Mouse (Mus musculus) intestine, embryonic 15.5 days (tissue): ENCODE measurements around the gene Ankrd16. TPM values are rescaled to one million over a fixed set of nuclear protein-coding genes. Genes with fewer than 3 reads are reported as not detected.

ENCODE experiments used
- ATAC-seq: fragments of 200-750 bp; cut with Nextera tagmentation; 2 replicates; pipeline ENCODE4 v1.8.0; 2017; ENCODE audit warnings: moderate TSS enrichment, moderate library complexity
- H3K27ac ChIP-seq: fragments of 300-500 bp; sonication (generic); 2 replicates; pipeline ENCODE4 v1.5.1; 2015; ENCODE audit warnings: mild to moderate bottlenecking, inconsistent platforms
- H3K27me3 ChIP-seq: fragments of 300-500 bp; sonication (generic); replicated peaks from 2 replicates; pipeline ENCODE4 v1.6.1; 2015; ENCODE audit warnings: inconsistent platforms
- H3K36me3 ChIP-seq: fragments of 300-500 bp; sonication (generic); 2 replicates; pipeline ENCODE4 v1.6.1; 2015; ENCODE audit warnings: inconsistent platforms
- H3K4me1 ChIP-seq: fragments of 300-500 bp; sonication (generic); replicated peaks from 2 replicates; pipeline ENCODE4 v1.6.1; 2015; ENCODE audit warnings: inconsistent platforms
- H3K4me2 ChIP-seq: fragments of 300-500 bp; sonication (generic); replicated peaks from 2 replicates; pipeline ENCODE4 v1.6.1; 2015; ENCODE audit warnings: mild to moderate bottlenecking, inconsistent platforms
- H3K4me3 ChIP-seq: fragments of 300-500 bp; sonication (generic); replicated peaks from 2 replicates; pipeline ENCODE4 v1.5.1; 2015; ENCODE audit warnings: inconsistent platforms
- H3K9ac ChIP-seq: fragments of 300-500 bp; sonication (generic); 2 replicates; pipeline ENCODE4 v1.6.1; 2015; ENCODE audit warnings: inconsistent platforms
- H3K9me3 ChIP-seq: fragments of 300-500 bp; sonication (generic); 2 replicates; pipeline ENCODE4 v1.6.1; 2016; ENCODE audit warnings: inconsistent platforms
- WGBS: fragments of 180-500 bp; shearing (Covaris S2); methylation state at CpG from one replicate; pipeline ENCODE4 v1.1.7; 2015; 5-methylcytosine and 5-hydroxymethylcytosine counted together
- polyA plus RNA-seq: library from polyadenylated mRNA; unstranded; fragments of >200 nt; fragmentation: Nextera tagmentation; extraction: Ambion mirVana; gene quantifications from 2 replicates; pipeline ENCODE4 v1.2.1, GENCODE M21; 2015

Ankrd16 gene
- polyA plus RNA-seq: 36.9 and 39.2 TPM in 2 replicates

GRCm38 (mm10) chr2:11777091-11778068, at the start of gene Ankrd16, which contains the start of gene Fbh1:
Gene Ankrd16 (plus strand): TSS chr2:11777876.
Gene Fbh1 (minus strand): TSS chr2:11777582.
- Histone ChIP-seq H3K9ac (peak within 1 kb of the TSS; percentile 89), H3K27ac (peak within 1 kb of the TSS; percentile 98)
- under 1% methylated on average over 73 of the region's 73 CpGs for WGBS

GRCm38 (mm10) chr2:11729091-11729490, 48.6 kb upstream of the Ankrd16 start:
- no peak overlapping the region for H3K4me2 ChIP-seq
- H3K36me3 ChIP-seq: no peaks in the 10 kb centered on the region
- no peak for ATAC-seq
- no peaks in the 10 kb centered on the region for H3K4me1 ChIP-seq
- 56% methylated on average over 3 of the region's 3 CpGs for WGBS
- H3K9ac ChIP-seq: no peak overlapping the region
- no peaks in the 10 kb centered on the region for H3K9me3 ChIP-seq
- H3K27ac ChIP-seq: no peak overlapping the region
- H3K27me3 ChIP-seq: no peaks in the 10 kb centered on the region
- no peak overlapping the region for H3K4me3 ChIP-seq

More at GRCm38 (mm10) chr2:11777091-11778068, at the start of gene Ankrd16, which contains the start of gene Fbh1:
- H3K4me3 ChIP-seq: peak within 1 kb of the TSS; percentile 87
- 0 out of 2 replicates have a peak, but pooled peaks cover 7% of the 10 kb centered on the region for H3K36me3 ChIP-seq
- H3K27me3 ChIP-seq: no peaks in the 10 kb centered on the region
- H3K9me3 ChIP-seq: no peaks in the 10 kb centered on the region
- ATAC-seq: peak; percentile 96
- peak within 1 kb of the TSS; percentile 84 for H3K4me2 ChIP-seq
- H3K4me1 ChIP-seq: peaks cover 6% of the 10 kb centered on the region

GRCm38 (mm10) chr2:11732978-11733377, 44.7 kb upstream of the Ankrd16 start:
- Histone ChIP-seq H3K4me3 (no peak overlapping the region), H3K9ac (no peak overlapping the region), H3K4me1 (no peaks in the 10 kb centered on the region), H3K4me2 (no peak overlapping the region), H3K27ac (no peak overlapping the region), H3K27me3 (no peaks in the 10 kb centered on the region), H3K9me3 (no peaks in the 10 kb centered on the region), H3K36me3 (no peaks in the 10 kb centered on the region)
- whole genome bisulfite sequencing: 69% methylated on average over 5 of the region's 5 CpGs
- ATAC-seq: no peak

DNA sequence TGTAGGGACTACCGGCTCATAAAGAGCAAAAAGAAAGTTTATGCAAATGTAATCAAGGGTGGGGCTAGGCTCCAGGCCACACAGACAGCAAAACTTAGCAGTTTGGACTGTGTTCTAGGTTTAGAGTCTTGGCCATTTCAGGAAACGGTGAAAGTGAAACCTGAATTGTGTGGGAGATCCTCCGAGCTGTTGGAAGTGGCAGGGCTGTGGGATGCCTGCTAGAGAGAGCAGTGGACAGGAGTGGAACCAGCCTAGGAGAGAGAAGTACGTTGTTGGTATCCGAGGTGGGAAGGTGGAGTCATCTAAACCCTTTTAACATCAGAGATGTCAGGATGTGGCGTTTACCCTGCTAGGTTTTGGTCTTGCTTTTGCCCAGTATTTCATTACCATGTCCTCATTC, 41.8 kb upstream of the Ankrd16 start:
- H3K36me3 ChIP-seq: peaks cover 1% of the 10 kb centered on the region; the same call in 1 of the 2 replicates
- WGBS: 81% methylated on average over 6 of the region's 6 CpGs
- H3K4me3 ChIP-seq: no peak overlapping the region
- no peak overlapping the region for H3K27ac ChIP-seq
- ATAC-seq: no peak
- no peak overlapping the region for H3K9ac ChIP-seq
- no peak overlapping the region for H3K4me2 ChIP-seq
- no peaks in the 10 kb centered on the region for H3K27me3 ChIP-seq
- no peaks in the 10 kb centered on the region for H3K4me1 ChIP-seq
- no peaks in the 10 kb centered on the region for H3K9me3 ChIP-seq

- 84% methylated on average over 3 of the region's 3 CpGs for WGBS
- Histone ChIP-seq H3K36me3 (peaks cover 19% of the 10 kb centered on the region), H3K4me3 (no peak overlapping the region), H3K27ac (no peak overlapping the region), H3K9me3 (no peaks in the 10 kb centered on the region), H3K4me1 (no peaks in the 10 kb centered on the region), H3K4me2 (no peak overlapping the region), H3K9ac (no peak overlapping the region), H3K27me3 (no peaks in the 10 kb centered on the region)
- no peak for ATAC-seq
Measured at GRCm38 (mm10) chr2:11738794-11739193, 38.9 kb upstream of the Ankrd16 start.

DNA sequence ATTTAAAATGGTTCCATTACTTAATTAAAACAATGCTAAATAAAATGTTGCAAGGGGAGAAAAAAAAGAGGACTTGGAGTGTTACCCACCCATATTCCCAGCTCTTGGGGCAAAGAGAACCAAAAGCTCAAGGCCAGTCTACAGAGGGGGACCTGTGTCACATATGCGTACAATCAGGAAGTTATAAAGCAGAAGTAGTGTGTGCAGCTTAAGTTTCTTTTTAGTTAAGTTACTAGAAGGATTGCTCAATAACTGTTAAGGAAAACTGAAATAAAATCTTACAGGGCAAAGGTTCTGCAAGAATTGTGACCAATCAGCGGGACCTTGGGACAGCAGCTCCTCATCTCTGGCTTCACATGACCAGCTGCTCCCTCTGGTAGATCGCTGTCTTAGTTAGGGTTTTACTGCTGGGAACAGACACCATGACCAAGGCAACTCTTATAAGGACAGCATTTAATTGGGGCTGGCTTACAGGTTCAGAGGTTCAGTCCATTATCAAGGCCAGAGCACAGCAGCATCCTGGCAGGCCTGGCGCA, 38.1 kb upstream of the Ankrd16 start:
- WGBS: 86% methylated on average over 4 of the region's 4 CpGs
- H3K9ac ChIP-seq: no peak overlapping the region
- peaks cover 19% of the 10 kb centered on the region for H3K36me3 ChIP-seq
- H3K27me3 ChIP-seq: no peaks in the 10 kb centered on the region
- no peaks in the 10 kb centered on the region for H3K4me1 ChIP-seq
- no peak overlapping the region for H3K4me3 ChIP-seq
- ATAC-seq: peak; percentile 82
- H3K27ac ChIP-seq: no peak overlapping the region
- H3K9me3 ChIP-seq: no peaks in the 10 kb centered on the region
- H3K4me2 ChIP-seq: no peak overlapping the region

- 93% methylated on average over 4 of the region's 4 CpGs for WGBS
- no peaks in the 10 kb centered on the region for H3K27me3 ChIP-seq
- no peaks in the 10 kb centered on the region for H3K4me1 ChIP-seq
Measured at GRCm38 (mm10) chr2:11762541-11762940, 15.1 kb upstream of the Ankrd16 start.

DNA sequence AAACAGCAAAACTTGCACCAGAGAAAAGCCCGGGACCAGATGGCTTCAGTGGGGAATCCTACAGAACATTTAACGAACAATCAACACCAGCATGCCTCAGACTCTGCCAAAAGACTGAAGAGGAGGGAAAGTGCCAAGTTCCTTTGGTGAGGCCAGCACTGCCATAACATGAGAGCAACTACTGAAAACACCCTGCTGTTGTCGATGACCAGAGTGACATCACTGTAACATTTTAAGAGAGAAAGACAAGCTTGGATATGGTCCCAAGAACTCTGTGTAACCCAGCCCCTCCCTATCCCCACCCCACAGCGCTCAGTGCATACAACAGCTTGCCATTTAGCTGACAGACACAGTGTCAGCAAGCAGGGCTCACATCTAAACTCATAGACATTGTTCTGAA, 12.0 kb upstream of the Ankrd16 start:
- no peaks in the 10 kb centered on the region for H3K27me3 ChIP-seq
- no peaks in the 10 kb centered on the region for H3K4me1 ChIP-seq
- ATAC-seq: no peak
- peaks cover 37% of the 10 kb centered on the region for H3K36me3 ChIP-seq
- no peak overlapping the region for H3K27ac ChIP-seq
- 90% methylated on average over 4 of the region's 4 CpGs for WGBS
- H3K4me2 ChIP-seq: no peak overlapping the region
- H3K4me3 ChIP-seq: no peak overlapping the region
- no peak overlapping the region for H3K9ac ChIP-seq
- H3K9me3 ChIP-seq: no peaks in the 10 kb centered on the region

More at GRCm38 (mm10) chr2:11762541-11762940, 15.1 kb upstream of the Ankrd16 start:
- no peak overlapping the region for H3K4me3 ChIP-seq
- peaks cover 46% of the 10 kb centered on the region for H3K36me3 ChIP-seq
- H3K4me2 ChIP-seq: no peak overlapping the region
- H3K27ac ChIP-seq: no peak overlapping the region
- ATAC-seq: no peak
- H3K9ac ChIP-seq: no peak overlapping the region
- H3K9me3 ChIP-seq: no peaks in the 10 kb centered on the region

DNA sequence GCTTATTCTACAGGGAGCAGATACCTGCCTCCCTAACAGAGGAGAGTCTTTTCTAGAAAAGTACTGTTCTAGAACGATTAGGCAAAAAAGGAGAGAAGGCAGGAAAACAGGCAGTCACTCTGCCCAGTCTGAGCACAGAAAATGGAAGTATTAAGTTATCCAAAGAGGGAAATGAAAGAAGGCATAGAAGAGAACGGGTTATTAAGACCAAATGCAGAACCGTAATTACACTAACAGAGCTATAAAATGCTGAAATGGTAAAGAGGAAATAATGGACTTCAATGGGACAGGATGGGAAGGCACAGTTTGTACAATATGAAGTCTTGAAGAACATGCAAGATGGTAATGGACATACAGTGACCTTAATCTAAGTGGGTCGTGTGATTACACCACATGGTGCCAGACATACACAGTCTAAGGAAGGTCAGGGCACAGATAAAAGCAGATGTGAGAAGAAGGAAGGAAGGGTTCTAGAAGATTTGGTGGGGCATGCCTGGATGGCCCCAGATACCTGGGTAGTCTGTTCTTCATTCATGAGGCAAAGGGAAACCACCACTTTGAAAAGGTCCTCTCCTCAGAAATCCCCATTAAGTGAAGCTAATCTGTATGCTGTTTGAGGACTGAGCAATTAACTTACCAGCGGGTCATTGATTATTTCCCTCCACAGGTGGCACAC, 11.1 kb upstream of the Ankrd16 start:
- no peaks in the 10 kb centered on the region for H3K4me1 ChIP-seq
- H3K27ac ChIP-seq: no peak overlapping the region
- no peak overlapping the region for H3K4me2 ChIP-seq
- H3K36me3 ChIP-seq: peaks cover 31% of the 10 kb centered on the region
- no peaks in the 10 kb centered on the region for H3K9me3 ChIP-seq
- ATAC-seq: no peak
- H3K27me3 ChIP-seq: no peaks in the 10 kb centered on the region
- WGBS: 79% methylated on average over 5 of the region's 5 CpGs
- no peak overlapping the region for H3K9ac ChIP-seq
- H3K4me3 ChIP-seq: no peak overlapping the region

DNA sequence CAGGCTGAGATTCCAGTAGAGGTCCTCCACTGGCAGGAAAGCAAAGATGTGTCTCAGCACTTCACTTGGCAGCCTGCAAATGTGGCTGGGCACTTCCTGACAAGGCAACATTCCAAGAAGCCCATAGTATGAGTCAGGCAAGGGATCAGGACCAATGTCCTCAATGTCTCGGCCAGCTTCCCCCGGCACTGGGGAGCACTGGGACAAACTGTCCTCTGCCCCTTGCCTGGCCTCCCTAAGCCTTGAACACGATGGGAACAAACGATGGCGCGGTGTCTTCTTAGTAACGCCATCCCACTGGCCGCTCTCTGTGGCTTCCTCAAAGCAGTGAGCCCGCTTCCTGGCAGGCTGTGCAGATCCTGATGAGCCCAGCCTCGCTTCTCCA, 10.5 kb upstream of the Ankrd16 start:
- no peak overlapping the region for H3K4me2 ChIP-seq
- H3K36me3 ChIP-seq: peaks cover 26% of the 10 kb centered on the region
- no peak overlapping the region for H3K9ac ChIP-seq
- 88% methylated on average over 10 of the region's 10 CpGs for WGBS
- H3K27me3 ChIP-seq: no peaks in the 10 kb centered on the region
- no peaks in the 10 kb centered on the region for H3K9me3 ChIP-seq
- H3K4me1 ChIP-seq: no peaks in the 10 kb centered on the region
- H3K27ac ChIP-seq: no peak overlapping the region
- no peak for ATAC-seq
- no peak overlapping the region for H3K4me3 ChIP-seq

- H3K36me3 ChIP-seq: peaks cover 11% of the 10 kb centered on the region; the same call in 1 of the 2 replicates
- 82% methylated on average over 4 of the region's 4 CpGs for WGBS
- H3K4me3 ChIP-seq: no peak overlapping the region
- no peaks in the 10 kb centered on the region for H3K4me1 ChIP-seq
- no peak overlapping the region for H3K9ac ChIP-seq
- no peaks in the 10 kb centered on the region for H3K9me3 ChIP-seq
- H3K27me3 ChIP-seq: no peaks in the 10 kb centered on the region
- no peak overlapping the region for H3K27ac ChIP-seq
- no peak overlapping the region for H3K4me2 ChIP-seq
- no peak for ATAC-seq
Measured at GRCm38 (mm10) chr2:11771701-11772100, 6.0 kb upstream of the Ankrd16 start.

DNA sequence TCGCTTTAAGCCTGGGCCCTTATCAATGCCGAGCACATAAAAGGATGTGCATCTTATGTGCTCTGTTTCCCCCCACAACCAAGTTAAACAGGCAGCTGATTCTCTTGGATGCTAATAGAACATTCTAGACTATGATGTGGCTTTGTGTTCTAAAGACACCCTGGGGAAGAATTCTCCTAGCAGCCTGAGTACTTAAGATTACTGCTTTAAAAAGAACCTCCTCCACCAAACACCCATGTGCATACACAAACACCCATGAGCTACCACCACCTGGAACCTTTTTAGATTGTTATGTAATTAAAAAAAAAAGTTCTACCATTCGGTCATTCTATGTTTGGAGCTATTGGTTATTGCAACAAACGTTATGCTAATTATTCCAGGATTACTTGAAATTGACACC, 5.3 kb upstream of the Ankrd16 start:
- no peaks in the 10 kb centered on the region for H3K4me1 ChIP-seq
- no peak overlapping the region for H3K4me2 ChIP-seq
- no peak overlapping the region for H3K27ac ChIP-seq
- no peak overlapping the region for H3K9ac ChIP-seq
- H3K36me3 ChIP-seq: peaks cover 10% of the 10 kb centered on the region; the same call in 1 of the 2 replicates
- no peak overlapping the region for H3K4me3 ChIP-seq
- H3K27me3 ChIP-seq: no peaks in the 10 kb centered on the region
- no peak for ATAC-seq
- no peaks in the 10 kb centered on the region for H3K9me3 ChIP-seq
- 81% methylated on average over 4 of the region's 4 CpGs for WGBS
